Mouse (Mus musculus) cerebellum, postnatal 14 days (tissue): ENCODE results near the gene Ccdc8.
A peak's percentile ranks its signal among the peaks of the same experiment; 100 is the strongest.

ENCODE experiments used
- DNase-seq, 2 experiments: peaks; one replicate each; pipeline ENCODE4 v3.0.0; 2021; ENCODE audit warnings: mixed read lengths in 2 of 2

Ccdc8 gene

DNA sequence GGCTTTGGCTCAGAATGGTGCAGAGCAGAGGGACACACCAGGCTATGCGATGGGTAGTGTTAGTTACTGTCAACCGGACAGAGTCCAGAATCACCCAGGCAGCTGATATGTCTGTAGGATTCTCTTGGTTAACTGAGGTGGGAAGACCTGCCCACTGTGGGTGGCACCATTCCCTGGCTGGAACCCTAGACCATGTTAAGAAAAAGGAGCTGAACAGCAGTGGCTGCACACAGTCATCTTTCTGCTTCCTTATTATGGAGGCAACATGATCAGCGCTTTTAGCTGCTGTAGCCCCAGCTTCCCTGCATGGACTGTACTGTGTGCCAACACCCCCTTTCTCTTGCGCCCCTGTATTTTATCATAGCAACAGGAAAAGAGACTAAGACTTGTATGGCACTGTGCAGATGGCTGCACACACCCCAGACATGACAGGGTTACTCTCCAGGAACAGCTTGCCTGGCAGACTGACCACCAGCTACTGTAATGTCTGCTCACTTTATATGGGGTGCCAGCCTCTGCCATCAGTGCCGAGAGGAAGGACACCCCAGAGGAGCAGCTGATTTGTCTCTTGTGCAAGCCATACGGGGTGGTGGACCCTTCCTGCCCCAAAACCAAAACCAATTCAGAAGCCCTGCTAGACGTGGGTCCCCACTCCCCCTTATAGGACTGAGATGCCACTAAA lies 19.5 kb downstream of the Ccdc8 start:
- DNase-seq: peak; percentile 77 to 78

DNA sequence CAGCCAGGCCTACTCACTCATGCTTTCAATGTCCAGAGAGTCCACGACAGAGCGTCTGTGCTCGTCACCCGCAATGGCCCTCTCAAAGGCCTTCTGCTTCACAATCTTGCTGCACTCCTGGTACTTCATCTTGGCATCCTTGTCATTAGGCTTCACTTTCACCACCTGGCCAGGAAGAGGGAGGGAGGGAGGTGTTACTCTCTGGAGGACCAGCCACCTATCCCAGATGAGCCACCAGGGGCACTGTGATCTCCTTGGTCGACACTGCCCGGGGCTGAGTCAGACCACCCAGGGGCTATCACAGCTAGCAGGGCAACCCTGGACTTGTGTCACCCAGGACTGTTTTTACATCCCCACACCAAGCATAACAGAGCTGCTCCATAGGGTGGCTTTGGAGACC lies 22.9 kb downstream of the Ccdc8 start:
- peak in 1 of 2 experiments; percentile 51 for DNase-seq

DNA sequence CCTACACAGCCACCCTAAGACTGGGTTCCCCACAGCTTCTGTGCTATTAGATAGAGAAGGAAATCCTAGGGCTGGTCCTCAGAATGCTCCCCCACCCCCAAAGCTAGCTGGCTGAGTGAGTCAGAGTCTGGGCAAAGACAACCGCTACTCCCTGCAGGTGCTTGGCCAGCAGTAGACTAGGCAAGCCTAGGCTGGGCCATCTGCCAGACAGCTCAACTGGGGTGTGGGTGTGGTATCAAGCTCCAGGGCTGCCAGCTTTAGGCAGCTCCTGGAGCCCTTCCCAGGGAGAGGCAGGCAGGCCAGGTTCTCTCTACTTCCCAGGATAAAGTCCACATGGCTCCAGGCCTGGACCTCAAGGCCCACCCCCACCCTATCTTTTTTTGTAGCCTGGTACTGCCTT lies 24.5 kb downstream of the Ccdc8 start:
- peak; percentile 99 for DNase-seq

DNA sequence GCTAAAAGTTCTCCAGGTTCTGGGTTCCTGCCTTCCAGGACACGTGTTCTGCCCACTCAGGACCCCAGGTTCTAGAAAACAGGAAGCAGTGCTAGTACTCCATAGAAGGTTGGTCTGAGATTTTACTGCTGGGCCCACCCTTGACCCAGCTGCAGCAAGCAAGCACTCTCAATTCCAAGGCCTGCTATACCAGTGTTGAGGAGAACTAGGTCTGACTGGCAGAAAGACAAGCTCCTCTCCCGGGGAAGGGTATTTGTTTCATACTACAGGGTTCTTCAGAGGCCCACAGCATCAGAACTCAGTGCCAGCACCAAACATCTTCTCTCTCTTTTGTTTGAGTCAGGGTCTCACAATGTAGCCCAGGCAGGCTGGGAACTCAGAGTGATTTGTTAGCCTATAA lies 25.4 kb downstream of the Ccdc8 start:
- peak in 1 of 2 experiments; percentile 37 for DNase-seq

DNA sequence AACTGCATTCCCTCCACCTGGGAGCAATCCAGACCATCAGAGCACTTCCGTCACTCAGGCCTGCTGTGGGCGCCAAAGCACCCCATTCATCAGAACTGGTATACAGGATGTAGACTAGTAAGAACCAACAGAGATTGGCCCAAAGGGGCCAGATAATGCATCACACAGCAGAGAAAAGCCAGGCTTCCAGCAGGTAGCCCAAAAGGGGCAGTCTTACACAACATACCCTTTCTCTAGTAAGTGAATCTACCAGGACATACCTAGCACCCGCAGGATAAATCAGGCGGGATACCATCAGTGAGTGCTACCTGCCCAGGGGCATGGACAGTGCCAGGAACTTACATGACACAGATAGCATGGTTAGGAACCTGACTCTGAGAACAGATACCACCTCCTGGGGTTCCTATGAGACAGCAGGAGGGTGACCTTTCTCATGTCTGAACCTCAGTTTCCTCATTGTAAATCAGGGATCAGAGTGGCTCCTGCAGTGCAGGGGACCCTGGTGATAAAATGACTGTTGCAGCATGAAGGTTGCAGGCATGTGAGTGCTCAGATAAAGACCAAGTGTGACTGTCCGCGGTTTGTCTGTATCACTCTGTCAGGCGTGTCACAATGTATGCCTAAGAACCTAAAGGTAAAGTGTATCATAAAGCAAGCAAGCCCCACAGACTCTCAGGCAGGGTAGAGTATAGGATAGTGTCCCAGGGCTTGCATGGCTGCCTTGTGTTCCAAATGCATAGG lies 27.1 kb downstream of the Ccdc8 start:
- peak in 1 of 2 experiments; percentile 28 for DNase-seq

DNA sequence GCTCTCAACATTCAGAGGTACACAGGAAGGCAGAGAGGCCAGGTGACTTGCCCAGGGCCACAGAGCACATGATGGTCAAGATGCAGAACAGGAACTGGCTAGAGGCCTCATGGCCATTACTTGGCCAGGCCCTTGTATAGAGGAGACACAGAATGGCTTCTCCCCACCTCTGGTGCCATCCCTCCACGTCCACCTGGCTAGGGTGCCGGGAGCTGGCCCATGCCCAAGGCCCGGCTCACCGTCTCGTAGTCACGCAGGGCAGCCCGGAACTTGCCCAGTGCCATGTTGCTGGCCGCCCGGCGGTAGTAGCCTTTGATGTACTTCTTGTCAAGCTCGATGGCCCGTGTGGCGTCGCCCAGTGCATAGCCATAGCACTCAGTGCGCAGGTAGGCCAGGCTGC lies 29.7 kb downstream of the Ccdc8 start:
- peak; percentile 49 to 50 for DNase-seq

DNA sequence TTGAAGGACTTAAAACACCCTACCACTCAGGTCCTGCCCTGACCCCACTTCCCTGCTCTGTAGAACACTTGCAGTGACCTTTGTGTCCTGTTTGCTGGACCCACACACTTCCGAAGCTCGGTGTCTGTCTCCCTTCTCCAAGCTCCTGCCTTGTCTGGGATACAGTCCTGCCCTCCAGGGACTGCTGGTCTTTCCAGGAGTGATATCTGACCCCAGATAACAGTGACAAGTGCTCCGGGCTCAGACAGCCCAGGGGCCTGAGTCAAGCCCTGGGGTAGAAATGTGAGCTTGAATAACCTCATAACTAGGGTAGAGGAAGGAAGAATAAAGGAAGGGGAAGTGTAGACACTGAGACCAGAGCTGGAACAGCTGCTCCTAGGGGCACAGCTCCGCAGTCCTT lies 31.2 kb downstream of the Ccdc8 start:
- DNase-seq: no peak

DNA sequence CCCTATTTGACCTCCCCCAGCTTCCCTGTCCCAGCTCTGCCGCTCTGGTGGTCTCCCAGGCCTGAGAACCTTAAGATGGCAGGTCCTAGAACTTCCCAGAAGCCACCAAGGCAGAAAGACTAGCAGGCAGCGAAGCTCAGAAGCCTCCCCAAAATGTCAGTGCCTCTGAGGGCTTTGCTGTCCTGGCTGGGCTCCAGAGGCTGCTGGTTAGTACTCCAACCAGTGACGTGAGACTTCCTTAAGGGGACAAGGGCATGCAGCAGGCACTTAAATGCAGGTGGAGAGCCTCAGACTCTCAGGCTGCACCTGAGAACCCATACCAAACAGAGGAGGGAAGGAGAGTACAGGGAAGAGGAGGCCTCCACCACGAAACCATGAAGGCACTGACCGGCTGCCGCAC lies 31.6 kb downstream of the Ccdc8 start:
- peak; percentile 42 to 66 for DNase-seq

DNA sequence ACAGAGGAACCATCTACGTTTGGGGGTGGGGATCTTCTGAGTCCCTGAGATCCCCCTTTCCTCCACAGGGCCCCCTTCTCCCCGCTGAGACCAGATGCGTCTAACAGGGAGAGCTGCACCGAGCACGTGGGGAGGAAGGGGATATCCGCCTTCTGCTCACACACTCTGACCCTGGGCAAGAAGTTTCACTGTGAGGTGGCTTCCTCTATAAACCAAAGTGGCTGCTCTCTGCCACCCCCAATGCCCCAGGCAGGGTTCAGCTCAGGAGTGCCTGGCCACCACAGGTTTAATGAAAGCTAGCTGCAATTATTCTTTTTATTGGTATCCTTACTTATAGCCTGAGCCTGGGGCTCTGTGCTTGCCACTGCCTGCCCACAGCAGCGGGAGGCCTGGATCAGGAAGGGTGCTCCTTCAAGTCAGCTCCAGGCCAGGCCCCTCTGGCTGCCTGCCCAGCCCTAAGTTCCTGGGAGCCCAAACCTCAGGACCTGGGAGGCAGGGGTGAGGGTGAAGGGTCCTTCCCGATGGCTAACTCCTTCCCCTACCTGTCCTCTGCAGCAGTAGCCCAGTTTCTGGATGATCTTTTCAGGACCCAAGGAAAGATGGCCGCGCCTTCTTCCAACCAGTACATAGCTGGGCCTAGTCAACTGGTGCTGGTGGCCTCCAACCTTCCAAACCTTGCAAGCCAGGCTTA lies 32.5 kb downstream of the Ccdc8 start:
- peak in 1 of 2 experiments; percentile 42 for DNase-seq

DNA sequence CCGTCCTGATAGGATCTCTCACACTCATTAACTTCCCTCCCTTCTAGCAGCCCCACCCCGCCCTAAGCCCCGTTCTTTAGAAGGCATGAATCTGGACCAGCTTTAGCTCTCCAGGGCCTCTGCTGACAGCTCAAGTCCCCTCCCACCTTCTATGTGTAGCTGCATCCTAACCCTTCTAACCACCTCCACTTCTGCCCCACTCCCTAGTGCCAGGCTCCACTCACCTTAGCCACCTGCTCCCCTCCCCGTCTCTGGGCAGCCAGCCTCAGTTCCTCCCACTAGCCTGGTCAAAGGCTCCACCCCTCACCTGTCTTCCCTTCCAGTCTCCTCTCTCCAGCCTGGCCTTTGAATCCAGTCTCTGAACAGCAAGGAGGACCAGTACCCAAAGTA lies 33.0 kb downstream of the Ccdc8 start:
- DNase-seq: peak in 1 of 2 experiments; percentile 46

DNA sequence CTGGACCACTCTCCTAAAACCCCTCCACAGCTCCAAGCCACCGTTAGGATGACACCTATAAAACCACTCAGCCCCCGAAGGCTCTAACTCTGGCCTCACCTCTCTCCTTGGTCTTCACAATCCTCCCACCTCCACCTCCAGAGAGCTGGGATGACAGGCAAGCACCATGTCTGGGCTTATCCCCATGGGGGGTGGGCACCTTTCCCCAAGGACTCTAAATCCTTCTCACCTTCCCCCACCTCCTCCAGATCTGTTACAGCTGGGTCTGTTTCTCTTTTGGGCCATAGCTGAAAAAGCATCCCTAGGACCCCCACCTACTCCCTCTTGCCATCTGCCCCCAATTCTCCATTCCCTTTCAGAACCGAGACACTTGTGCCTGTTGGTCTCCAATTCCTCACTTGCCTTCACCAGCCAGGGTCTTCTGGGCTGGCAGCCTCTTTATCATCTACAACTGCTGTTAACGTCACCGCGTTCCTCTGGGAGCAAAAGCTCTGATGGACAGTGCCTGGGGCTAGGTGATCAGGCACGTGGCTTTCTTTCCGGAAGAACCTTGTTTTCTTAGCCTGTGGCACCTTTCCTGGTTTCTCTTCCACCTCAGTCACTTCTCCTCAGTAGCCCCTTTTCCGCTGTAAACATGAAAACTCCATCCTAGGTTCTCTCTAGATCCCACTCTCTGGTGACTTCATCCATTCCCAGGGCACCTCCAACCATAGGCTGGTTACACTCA lies 33.6 kb downstream of the Ccdc8 start:
- peak in 1 of 2 experiments; percentile 38 for DNase-seq

DNA sequence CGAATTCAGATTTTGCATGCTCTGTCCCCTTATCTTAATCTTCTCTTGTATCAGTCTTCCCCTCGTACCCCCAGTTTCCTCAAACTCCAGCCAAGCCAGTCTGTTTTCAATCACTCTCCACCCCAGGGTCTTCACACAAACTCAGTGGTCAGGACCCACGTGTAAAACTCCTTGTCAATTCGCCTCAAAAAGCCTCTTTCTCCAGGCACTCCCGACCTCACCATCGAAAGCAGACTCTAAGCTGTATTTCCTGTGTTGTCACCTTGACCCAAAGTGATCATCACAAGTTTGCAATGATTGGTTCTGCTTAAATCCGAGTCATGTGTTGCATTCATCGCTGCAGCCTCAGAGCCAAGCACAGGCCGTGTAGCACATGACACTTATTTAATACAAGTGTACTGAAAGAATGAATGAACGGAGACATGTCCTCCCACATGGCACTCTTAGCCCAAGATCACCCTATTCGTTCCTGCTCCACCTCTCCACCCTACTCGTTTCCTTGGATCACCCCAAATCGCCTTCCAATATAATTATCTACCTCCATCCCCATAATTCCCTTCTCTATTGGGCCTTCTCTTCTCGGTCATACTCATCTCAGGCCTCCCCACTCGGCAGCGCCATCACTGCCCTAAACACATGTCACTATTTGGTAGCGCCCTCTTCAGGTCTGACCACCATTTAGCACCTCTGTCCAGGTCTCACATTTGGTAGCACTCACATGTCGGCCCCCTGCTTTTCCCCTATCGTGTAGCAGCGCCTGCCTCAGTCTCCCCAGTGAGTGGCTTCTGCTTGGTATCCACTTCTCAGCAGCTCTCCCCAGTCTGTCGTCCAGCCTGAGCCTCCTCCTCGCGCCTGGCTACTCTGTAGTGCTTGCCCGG lies 34.4 kb downstream of the Ccdc8 start:
- peak; percentile 82 to 84 for DNase-seq

DNA sequence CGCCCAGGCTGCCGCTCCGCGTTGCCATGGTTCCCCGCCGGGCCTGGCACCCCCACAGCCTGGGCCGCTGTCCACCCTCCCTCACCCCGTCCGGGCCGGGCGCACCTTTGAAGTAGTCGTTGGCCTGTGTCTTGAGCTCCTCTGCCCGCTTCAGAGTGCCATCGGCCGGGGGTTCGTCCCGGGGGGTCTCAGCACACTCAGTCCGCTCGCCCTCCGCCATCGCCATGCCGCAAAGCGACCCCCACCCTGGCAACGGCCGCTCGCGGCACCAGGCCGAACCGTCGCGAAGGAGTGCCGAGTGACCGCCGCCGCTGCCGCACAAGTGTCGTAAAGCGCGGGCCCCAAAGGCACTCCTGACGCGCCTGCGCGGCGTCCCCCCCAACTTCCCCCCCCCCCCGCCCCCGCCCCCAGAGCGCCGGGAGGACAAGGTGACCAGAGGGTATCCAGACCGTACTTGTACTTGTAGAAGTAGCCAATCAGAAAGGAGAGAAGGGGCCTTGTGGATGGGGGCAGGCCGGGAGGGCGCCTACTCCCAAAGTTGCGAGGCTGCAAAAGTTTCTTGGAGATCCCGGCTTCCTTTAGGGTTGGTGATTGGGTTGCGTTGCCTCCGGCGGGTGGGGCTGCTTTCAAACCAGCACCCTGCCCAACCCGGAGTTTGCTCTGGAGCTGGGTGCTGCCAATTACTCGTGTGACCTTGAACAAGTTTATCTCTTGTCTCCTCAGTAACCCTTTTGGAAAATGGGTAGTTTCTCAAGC lies 35.3 kb downstream of the Ccdc8 start, which contains the start of gene Ppp5c:
TSS of gene Ppp5c (minus strand) at position 337 of the 756 bp plus-strand sequence.
- peak; percentile 94 to 95 for DNase-seq

DNA sequence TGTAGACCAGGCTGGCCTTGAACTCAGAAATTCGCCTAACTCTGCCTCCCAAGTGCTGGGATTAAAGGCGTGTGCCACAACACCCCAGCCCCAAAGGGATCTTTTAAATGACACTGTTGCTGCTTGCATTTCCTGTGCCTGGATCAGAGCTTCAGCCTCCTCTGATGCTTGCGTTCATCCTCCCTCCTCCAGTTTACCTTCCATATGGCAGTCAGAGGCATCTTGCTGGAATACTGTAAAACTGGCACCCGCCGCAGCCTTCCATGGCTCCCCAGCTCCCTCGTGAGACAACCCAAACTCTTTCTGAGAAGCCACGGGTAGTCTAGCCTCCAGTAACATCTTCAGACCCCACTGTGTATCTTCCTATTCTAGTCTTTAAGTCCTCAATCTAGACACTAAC lies 36.4 kb downstream of the Ccdc8 start:
- DNase-seq: no peak

DNA sequence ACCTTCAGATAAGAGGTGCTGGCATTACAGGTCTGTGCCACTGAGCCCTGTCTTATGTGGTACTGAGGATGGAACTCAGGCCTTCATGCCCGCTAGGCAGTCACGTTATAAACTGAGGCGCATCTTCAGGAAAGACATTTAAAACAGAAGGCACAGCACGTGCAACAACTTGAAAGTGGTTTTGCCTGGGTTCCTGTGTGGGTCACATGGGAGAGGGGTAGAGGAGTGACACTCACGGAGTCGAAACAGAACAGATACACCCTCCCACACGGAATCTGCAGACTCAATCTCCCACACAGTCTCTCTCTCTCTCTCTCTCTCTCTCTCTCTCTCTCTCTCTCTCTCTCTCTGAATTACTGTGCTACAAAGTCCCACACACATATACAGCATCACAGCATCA lies 37.7 kb downstream of the Ccdc8 start:
- DNase-seq: no peak

DNA sequence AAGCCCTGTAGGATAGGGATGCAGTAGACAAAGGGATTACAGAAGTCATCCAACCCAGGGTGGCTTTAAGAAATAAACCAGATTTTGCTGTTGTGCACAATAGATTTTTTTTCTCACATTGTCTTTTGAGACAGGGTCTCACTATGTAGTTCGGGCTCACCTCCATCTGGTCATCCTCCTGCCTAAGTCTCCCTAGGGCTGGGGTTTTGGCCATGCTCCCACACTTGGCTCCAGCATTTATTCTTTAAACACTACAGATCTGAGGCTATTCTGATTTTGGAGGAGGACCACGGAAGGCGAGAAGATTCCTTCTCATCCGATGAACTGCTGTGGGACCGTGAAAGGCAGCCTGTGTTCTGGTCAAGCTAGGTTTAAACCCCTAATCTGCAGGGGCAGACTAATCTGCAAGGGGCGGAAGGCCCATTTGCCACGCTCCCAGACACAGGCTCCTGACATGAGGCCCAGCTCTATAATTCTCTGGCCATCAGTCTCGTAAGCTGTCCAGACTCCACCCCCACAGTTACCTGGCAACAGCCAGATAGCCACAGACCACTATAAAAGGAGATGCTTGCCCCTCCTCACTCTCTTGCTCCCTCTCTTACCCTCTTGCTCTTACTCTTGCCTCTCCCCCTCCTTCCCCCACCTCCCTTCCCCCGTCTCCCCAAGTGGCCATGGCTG lies 45.6 kb downstream of the Ccdc8 start:
- peak; percentile 54 to 68 for DNase-seq

DNA sequence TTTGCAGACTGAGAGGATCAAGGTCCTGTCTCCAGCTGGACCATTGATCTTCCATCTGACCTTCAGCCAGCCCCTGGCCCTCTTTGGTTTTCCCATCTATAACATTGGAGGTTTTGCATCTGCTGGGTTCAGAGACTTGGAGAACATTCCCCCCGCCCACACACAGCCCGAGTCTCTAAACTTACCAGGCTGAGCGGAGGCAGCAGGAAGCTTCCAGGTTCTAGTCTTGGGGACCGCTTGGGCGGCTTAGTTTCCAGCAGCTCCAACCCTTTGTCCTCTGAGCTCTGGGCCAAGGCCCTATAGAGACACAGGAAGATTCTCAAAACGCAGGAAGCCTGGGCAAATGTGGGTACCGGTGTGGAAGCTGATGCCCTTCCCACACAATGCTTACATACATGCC lies 46.9 kb downstream of the Ccdc8 start:
- DNase-seq: no peak

DNA sequence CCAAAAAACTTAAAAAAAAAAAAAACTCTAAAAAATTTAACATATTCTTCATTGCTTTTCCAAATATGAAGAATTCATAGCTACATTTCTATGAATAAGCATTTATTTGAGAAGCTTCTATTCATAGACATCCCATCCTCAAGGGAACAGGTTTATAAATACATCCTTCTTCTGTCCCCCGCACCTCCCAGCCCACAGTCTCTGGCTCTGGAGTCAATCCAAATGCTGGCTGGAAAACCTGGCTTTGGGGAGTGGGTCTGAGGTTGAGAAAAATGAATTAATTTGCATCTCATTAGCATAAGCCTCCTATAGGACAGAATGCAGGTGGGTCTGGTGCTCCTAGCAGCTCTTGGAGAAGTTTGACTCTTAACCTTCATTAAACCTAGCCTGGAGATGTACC lies 53.2 kb downstream of the Ccdc8 start:
- DNase-seq: no peak
